Mouse (Mus musculus) cortical plate, adult 2 months (tissue): ENCODE results near the gene Hhat. TPM values are rescaled to one million over a fixed set of nuclear protein-coding genes. Genes with fewer than 3 reads are reported as not detected.
A peak's percentile ranks its signal among the peaks of the same experiment; 100 is the strongest.

Source experiments
- H3K27ac ChIP-seq: fragments of 200-500 bp; 2 replicates; pipeline ENCODE4 v1.5.1; 2012; ENCODE audit warnings: low read length, control low read depth, inconsistent platforms; ENCODE audit not compliant: insufficient read depth
- H3K4me1 ChIP-seq: fragments of 200-500 bp; 2 replicates; pipeline ENCODE4 v1.6.1; 2011; ENCODE audit warnings: low read length; ENCODE audit not compliant: control insufficient read depth, insufficient read depth
- H3K4me3 ChIP-seq: fragments of 200-500 bp; 2 replicates; pipeline ENCODE4 v1.5.1; 2011; ENCODE audit warnings: mild to moderate bottlenecking, low read length, control low read depth; ENCODE audit not compliant: insufficient read depth
- CTCF ChIP-seq: fragments of 200-500 bp; IDR thresholded peaks from 2 replicates; pipeline ENCODE4 v1.5.1; 2011; ENCODE audit warnings: mild to moderate bottlenecking, control low read depth, low read length; ENCODE audit not compliant: insufficient read depth; ENCODE audit errors: extremely low read depth
- POLR2A ChIP-seq: fragments of 200-500 bp; IDR thresholded peaks from 2 replicates; pipeline ENCODE4 v1.6.1; 2011; ENCODE audit warnings: mild to moderate bottlenecking, low read length, control low read depth; ENCODE audit not compliant: insufficient read depth; ENCODE audit errors: extremely low read depth
- polyA plus RNA-seq: library from polyadenylated mRNA; depleted of rRNA; stranded (reverse); fragments of >200 nt; gene quantifications from 2 replicates; pipeline ENCODE4 v1.2.3, GENCODE M21; 2012; rRNA removed

The Hhat gene
- 0.89 and 0.98 TPM in 2 replicates for polyA plus RNA-seq

GRCm38 (mm10) chr1:192770495-192771331, at the start of gene Hhat:
Gene Hhat (minus strand): TSS chr1:192771223.
- Histone ChIP-seq H3K4me3 (peak within 1 kb of the TSS; percentile 77), H3K4me1 (peaks cover 2% of the 10 kb centered on the region; the same call in 1 of the 2 replicates), H3K27ac (peak within 1 kb of the TSS; percentile 97)
- peak; percentile 45; the same call in 1 of the 2 replicates for TF ChIP-seq POLR2A
- no peak for TF ChIP-seq CTCF

- H3K4me1 ChIP-seq: no peaks in the 10 kb centered on the region
- H3K4me3 ChIP-seq: no peak overlapping the region
- TF ChIP-seq POLR2A (no peak), CTCF (no peak)
- H3K27ac ChIP-seq: no peak overlapping the region
Observed at GRCm38 (mm10) chr1:192818334-192818733, 47.3 kb upstream of the Hhat start.

- Histone ChIP-seq H3K27ac (no peak overlapping the region), H3K4me1 (no peaks in the 10 kb centered on the region), H3K4me3 (no peak overlapping the region)
- TF ChIP-seq CTCF (no peak), POLR2A (no peak)
Observed at GRCm38 (mm10) chr1:192815789-192816188, 44.8 kb upstream of the Hhat start.

- no peak for TF ChIP-seq POLR2A
- TF ChIP-seq CTCF: no peak
- Histone ChIP-seq H3K27ac (no peak overlapping the region), H3K4me3 (no peak overlapping the region), H3K4me1 (no peaks in the 10 kb centered on the region)
Observed at GRCm38 (mm10) chr1:192814700-192815099, 43.7 kb upstream of the Hhat start.

- H3K27ac ChIP-seq: no peak overlapping the region
- no peak for TF ChIP-seq POLR2A
- TF ChIP-seq CTCF: no peak
- no peaks in the 10 kb centered on the region for H3K4me1 ChIP-seq
- no peak overlapping the region for H3K4me3 ChIP-seq
Observed at GRCm38 (mm10) chr1:192812758-192813157, 41.7 kb upstream of the Hhat start.

GRCm38 (mm10) chr1:192812290-192812689, 41.3 kb upstream of the Hhat start:
- Histone ChIP-seq H3K4me3 (no peak overlapping the region), H3K27ac (no peak overlapping the region), H3K4me1 (no peaks in the 10 kb centered on the region)
- TF ChIP-seq POLR2A: no peak
- no peak for TF ChIP-seq CTCF

GRCm38 (mm10) chr1:192806168-192807157, 35.4 kb upstream of the Hhat start:
- Histone ChIP-seq H3K4me3 (no peak overlapping the region), H3K4me1 (no peaks in the 10 kb centered on the region), H3K27ac (no peak overlapping the region)
- no peak for TF ChIP-seq POLR2A
- no peak for TF ChIP-seq CTCF

GRCm38 (mm10) chr1:192800338-192800737, 29.3 kb upstream of the Hhat start:
- H3K4me3 ChIP-seq: no peak overlapping the region
- TF ChIP-seq POLR2A (no peak), CTCF (no peak)
- no peak overlapping the region for H3K27ac ChIP-seq

GRCm38 (mm10) chr1:192799165-192799991, 28.4 kb upstream of the Hhat start:
- H3K4me3 ChIP-seq: no peak overlapping the region
- TF ChIP-seq CTCF (no peak), POLR2A (no peak)
- H3K27ac ChIP-seq: no peak overlapping the region
- H3K4me1 ChIP-seq: no peaks in the 10 kb centered on the region

More at GRCm38 (mm10) chr1:192800338-192800737, 29.3 kb upstream of the Hhat start:
- H3K4me1 ChIP-seq: no peaks in the 10 kb centered on the region
